Mouse (Mus musculus): ENCODE results near the gene Tctex1d4. TPM values are rescaled to one million over a fixed set of nuclear protein-coding genes. Genes with fewer than 3 reads are reported as not detected.

Gene Tctex1d4
- total and polyA plus RNA-seq, 2 experiments: 0.17 TPM; not detected in 1

DNA sequence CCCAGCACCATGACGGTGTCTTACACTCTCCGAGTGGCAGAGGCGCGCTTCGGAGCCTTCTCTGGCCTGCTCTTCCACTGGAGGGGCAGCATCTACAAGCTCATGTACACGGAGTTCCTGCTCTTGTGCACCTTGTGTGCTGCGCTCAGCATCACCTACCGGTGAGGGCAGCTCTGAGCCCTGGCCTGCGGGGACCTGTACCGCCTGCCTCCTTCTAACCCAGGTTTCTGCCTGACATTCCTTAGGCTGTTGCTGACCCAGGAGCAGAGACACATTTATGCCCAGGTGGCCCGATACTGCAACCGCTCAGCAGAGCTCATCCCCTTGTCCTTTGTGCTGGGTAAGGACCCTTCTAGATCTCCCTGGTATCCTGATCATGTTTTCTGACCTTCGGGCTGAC, 18.7 kb downstream of the Tctex1d4 start:
- H3K36me3 ChIP-seq (ENCODE audit: control insufficient read depth, insufficient read depth, low read length): peaks cover 1% of the 10 kb centered on the region
- 97% methylated on average over 13 of the region's 13 CpGs for WGBS
- no peaks in the 10 kb centered on the region for H3K4me1 ChIP-seq (ENCODE audit: control insufficient read depth, insufficient read depth, low read length)
- DNase-seq (ENCODE audit: extremely low read depth, low read depth, low spot score): no peak
- no peak overlapping the region for H3K4me3 ChIP-seq (ENCODE audit: insufficient read depth, low read depth, low read length)
- TF ChIP-seq CTCF (IDR thresholded peaks at IDR 0.05; ENCODE audit: low read depth, low read length): no peak
- TF ChIP-seq POLR2A (IDR thresholded peaks at IDR 0.05; ENCODE audit: extremely low read depth, insufficient read depth, low read length): no peak
- no peaks in the 10 kb centered on the region for H3K27me3 ChIP-seq (ENCODE audit: control insufficient read depth, insufficient read depth, low read length)
- H3K27ac ChIP-seq (replicated peaks; ENCODE audit: insufficient read depth, low read depth, low read length): no peak overlapping the region
- no peak overlapping the region for H3K9ac ChIP-seq (ENCODE audit: low read depth, low read length)
- H3K79me2 ChIP-seq (ENCODE audit: control insufficient read depth, insufficient read depth, low read length): no peaks in the 10 kb centered on the region

DNA sequence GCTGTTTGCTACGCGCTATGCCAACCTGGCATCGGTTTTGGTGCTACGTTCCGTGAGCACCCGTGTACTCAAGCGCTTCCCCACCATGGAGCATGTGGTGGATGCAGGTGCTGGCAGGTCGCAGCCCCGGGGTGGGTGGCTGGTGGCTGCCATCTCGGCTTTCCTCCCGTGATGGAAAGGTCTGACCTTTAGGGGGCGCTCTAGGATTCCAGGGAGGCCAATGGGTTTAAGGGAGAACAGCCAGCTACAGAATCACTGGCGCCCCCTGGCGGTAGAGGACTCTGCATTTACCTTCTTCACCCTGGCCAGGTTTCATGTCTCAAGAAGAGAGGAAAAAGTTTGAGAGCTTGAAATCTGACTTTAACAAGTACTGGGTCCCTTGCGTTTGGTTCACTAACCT, 19.6 kb downstream of the Tctex1d4 start:
- no peak overlapping the region for H3K4me3 ChIP-seq (ENCODE audit: insufficient read depth, low read depth, low read length)
- no peaks in the 10 kb centered on the region for H3K79me2 ChIP-seq (ENCODE audit: control insufficient read depth, insufficient read depth, low read length)
- peak; percentile 67 for DNase-seq (ENCODE audit: extremely low read depth, low read depth, low spot score)
- H3K27me3 ChIP-seq (ENCODE audit: control insufficient read depth, insufficient read depth, low read length): no peaks in the 10 kb centered on the region
- TF ChIP-seq CTCF (IDR thresholded peaks at IDR 0.05; ENCODE audit: low read depth, low read length): peak; percentile 89
- no peak for TF ChIP-seq POLR2A (IDR thresholded peaks at IDR 0.05; ENCODE audit: extremely low read depth, insufficient read depth, low read length)
- no peak overlapping the region for H3K9ac ChIP-seq (ENCODE audit: low read depth, low read length)
- no peak overlapping the region for H3K27ac ChIP-seq (replicated peaks; ENCODE audit: insufficient read depth, low read depth, low read length)
- peaks cover 10% of the 10 kb centered on the region for H3K36me3 ChIP-seq (ENCODE audit: control insufficient read depth, insufficient read depth, low read length)
- no peaks in the 10 kb centered on the region for H3K4me1 ChIP-seq (ENCODE audit: control insufficient read depth, insufficient read depth, low read length)
- WGBS: 42% methylated on average over 15 of the region's 15 CpGs

DNA sequence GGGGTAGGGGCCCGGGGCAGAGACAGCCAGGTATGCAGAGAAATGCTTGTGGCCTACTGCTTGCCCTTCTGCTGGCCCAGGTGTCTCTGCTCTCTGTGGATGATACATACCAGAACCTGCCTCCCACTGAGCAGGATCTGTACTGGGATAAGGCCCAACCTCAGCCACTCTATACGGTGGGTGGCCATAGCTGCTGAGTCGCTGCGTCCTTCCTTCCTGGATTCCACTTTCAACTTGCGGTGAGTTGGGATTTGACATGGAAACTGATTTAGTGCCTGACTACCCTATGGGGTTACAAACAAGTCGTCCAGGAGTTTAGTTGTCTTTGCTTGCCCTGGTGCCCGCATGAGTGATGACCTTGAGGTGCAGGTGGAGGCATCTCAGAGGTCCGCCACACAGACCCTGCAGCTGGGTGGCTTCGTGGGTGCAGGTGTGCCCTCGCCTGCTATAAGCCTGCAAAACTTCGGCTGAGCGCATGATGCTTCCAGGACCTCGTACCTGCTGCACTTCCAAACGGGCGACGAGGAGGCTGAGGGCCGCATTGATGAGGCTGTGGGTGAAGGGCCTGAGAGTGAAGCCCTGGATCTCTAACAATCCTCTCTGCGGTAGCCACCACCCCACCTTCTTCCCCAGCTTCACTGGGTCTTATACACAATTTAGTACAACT, 21.6 kb downstream of the Tctex1d4 start:
- no peak overlapping the region for H3K9ac ChIP-seq (ENCODE audit: low read depth, low read length)
- H3K4me1 ChIP-seq (ENCODE audit: control insufficient read depth, insufficient read depth, low read length): no peaks in the 10 kb centered on the region
- H3K79me2 ChIP-seq (ENCODE audit: control insufficient read depth, insufficient read depth, low read length): no peaks in the 10 kb centered on the region
- TF ChIP-seq CTCF (IDR thresholded peaks at IDR 0.05; ENCODE audit: low read depth, low read length) (no peak), POLR2A (IDR thresholded peaks at IDR 0.05; ENCODE audit: extremely low read depth, insufficient read depth, low read length) (no peak)
- H3K36me3 ChIP-seq (ENCODE audit: control insufficient read depth, insufficient read depth, low read length): peaks cover 27% of the 10 kb centered on the region
- 84% methylated on average over 18 of the region's 18 CpGs for WGBS
- no peaks in the 10 kb centered on the region for H3K27me3 ChIP-seq (ENCODE audit: control insufficient read depth, insufficient read depth, low read length)
- H3K4me3 ChIP-seq (ENCODE audit: insufficient read depth, low read depth, low read length): no peak overlapping the region
- no peak overlapping the region for H3K27ac ChIP-seq (replicated peaks; ENCODE audit: insufficient read depth, low read depth, low read length)
- no peak for DNase-seq (ENCODE audit: extremely low read depth, low read depth, low spot score)

DNA sequence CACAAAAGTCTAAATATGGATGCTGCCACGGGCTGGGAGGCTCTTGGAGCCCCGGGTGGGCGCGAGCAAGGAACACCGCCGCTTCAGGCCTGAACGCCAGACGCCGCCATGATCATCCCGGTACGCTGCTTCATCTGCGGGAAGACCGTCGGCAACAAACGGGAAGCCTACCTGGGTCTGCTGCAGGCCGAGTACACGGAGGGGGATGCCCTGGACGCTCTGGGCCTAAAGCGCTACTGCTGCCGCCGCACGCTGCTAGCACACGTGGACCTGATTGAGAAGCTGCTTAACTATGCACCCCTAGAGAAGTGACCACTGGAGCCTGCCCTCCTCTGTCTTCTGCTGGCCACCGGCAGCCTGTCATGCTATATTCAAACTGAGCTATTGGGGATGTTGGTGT, 22.2 kb downstream of the Tctex1d4 start:
- 80% methylated on average over 24 of the region's 24 CpGs for WGBS
- Histone ChIP-seq H3K4me3 (ENCODE audit: insufficient read depth, low read depth, low read length) (no peak overlapping the region), H3K79me2 (ENCODE audit: control insufficient read depth, insufficient read depth, low read length) (no peaks in the 10 kb centered on the region), H3K36me3 (ENCODE audit: control insufficient read depth, insufficient read depth, low read length) (peaks cover 33% of the 10 kb centered on the region), H3K9ac (ENCODE audit: low read depth, low read length) (no peak overlapping the region), H3K27ac (replicated peaks; ENCODE audit: insufficient read depth, low read depth, low read length) (no peak overlapping the region), H3K4me1 (ENCODE audit: control insufficient read depth, insufficient read depth, low read length) (no peaks in the 10 kb centered on the region), H3K27me3 (ENCODE audit: control insufficient read depth, insufficient read depth, low read length) (no peaks in the 10 kb centered on the region)
- DNase-seq (ENCODE audit: extremely low read depth, low read depth, low spot score): no peak
- TF ChIP-seq POLR2A (IDR thresholded peaks at IDR 0.05; ENCODE audit: extremely low read depth, insufficient read depth, low read length) (no peak), CTCF (IDR thresholded peaks at IDR 0.05; ENCODE audit: low read depth, low read length) (no peak)

DNA sequence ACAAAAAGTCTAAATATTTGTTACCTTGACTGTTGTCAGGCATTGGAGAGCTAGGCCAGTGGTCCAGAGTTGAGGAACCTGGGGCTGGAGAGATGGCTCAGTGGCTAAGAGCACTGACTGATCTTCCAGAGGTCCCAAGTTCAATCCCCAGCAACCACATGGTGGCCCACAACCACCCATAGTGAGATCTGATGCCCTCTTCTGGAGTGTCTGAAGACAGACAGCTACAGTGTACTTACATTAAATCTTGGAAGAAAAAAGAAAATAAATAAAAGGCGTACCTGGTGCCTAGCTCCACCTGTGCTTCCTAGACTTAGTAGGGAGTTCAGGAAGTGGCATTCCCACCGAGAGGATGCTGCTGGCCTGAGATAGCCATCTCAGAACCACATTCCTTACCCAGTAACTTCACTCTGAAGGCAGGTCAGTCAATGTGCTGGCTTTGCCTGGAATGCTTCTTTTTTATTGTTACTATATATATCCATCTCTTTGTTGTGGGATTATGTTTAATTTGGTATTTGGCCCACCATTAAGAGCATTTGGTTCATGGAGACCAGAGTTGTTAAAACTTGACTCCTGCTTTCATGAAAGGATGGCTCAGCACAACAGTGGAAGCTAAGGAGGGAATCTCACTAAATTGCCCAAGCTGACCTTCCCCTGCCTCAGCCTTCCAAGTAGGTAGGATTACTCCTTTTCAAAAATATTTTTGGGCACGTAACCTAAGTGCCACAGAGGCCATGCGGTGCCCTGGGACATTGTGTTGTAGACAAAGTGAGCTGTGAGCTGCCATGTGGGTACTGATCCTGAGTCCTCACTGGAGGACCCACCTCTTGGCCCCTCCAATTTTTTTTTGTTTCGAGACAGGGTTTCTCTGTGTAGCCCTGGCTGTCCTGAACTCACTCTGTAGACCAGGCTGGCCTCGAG, 23.0 kb downstream of the Tctex1d4 start:
- Histone ChIP-seq H3K4me1 (ENCODE audit: control insufficient read depth, insufficient read depth, low read length) (no peaks in the 10 kb centered on the region; the same call in 1 of the 2 replicates), H3K79me2 (ENCODE audit: control insufficient read depth, insufficient read depth, low read length) (no peaks in the 10 kb centered on the region), H3K9ac (ENCODE audit: low read depth, low read length) (no peak overlapping the region), H3K27me3 (ENCODE audit: control insufficient read depth, insufficient read depth, low read length) (no peaks in the 10 kb centered on the region), H3K27ac (replicated peaks; ENCODE audit: insufficient read depth, low read depth, low read length) (no peak overlapping the region), H3K4me3 (ENCODE audit: insufficient read depth, low read depth, low read length) (no peak overlapping the region), H3K36me3 (ENCODE audit: control insufficient read depth, insufficient read depth, low read length) (peaks cover 39% of the 10 kb centered on the region)
- no peak for DNase-seq (ENCODE audit: extremely low read depth, low read depth, low spot score)
- TF ChIP-seq CTCF (IDR thresholded peaks at IDR 0.05; ENCODE audit: low read depth, low read length) (no peak), POLR2A (IDR thresholded peaks at IDR 0.05; ENCODE audit: extremely low read depth, insufficient read depth, low read length) (no peak)
- WGBS: 85% methylated on average over 6 of the region's 6 CpGs
